Mouse (Mus musculus) lung, postnatal 36 days (tissue): ENCODE data around the gene Paqr7.
A peak's percentile ranks its signal among the peaks of the same experiment; 100 is the strongest.
"Not testable (repeated sequence)": the region's sequence is repeated elsewhere in the genome, so short reads cannot be mapped to it uniquely, and the experiment has no call there.

ENCODE experiments used
- DNase-seq: peaks from one replicate; pipeline ENCODE4 v3.0.0; 2022; ENCODE audit warnings: mixed read lengths

Gene Paqr7

GRCm38 (mm10) chr4:134474240-134474639 is 22.3 kb upstream of the Paqr7 start:
- DNase-seq = no peak

GRCm38 (mm10) chr4:134476899-134477298 is 19.6 kb upstream of the Paqr7 start:
- DNase-seq = peak; percentile 51

GRCm38 (mm10) chr4:134478031-134478430 is 18.5 kb upstream of the Paqr7 start:
- DNase-seq = peak; percentile 93

- no peak for DNase-seq
These were observed 16.7 kb upstream of the Paqr7 start for GRCm38 (mm10) chr4:134479839-134480238.

- peak; percentile 95 for DNase-seq
These were observed 15.6 kb upstream of the Paqr7 start for GRCm38 (mm10) chr4:134480864-134481263.

GRCm38 (mm10) chr4:134481270-134481669 is 15.2 kb upstream of the Paqr7 start:
- DNase-seq = no peak

GRCm38 (mm10) chr4:134482442-134482841 is 14.1 kb upstream of the Paqr7 start:
- no peak for DNase-seq

GRCm38 (mm10) chr4:134483078-134483688 is 13.3 kb upstream of the Paqr7 start:
- no peak for DNase-seq

- DNase-seq = peak; percentile 39
These were observed 12.8 kb upstream of the Paqr7 start for GRCm38 (mm10) chr4:134483696-134484095.

GRCm38 (mm10) chr4:134484231-134484630 is 12.3 kb upstream of the Paqr7 start:
- DNase-seq = no peak

GRCm38 (mm10) chr4:134485151-134485900 is 11.2 kb upstream of the Paqr7 start:
- DNase-seq = no peak

GRCm38 (mm10) chr4:134488211-134488610 is 8.3 kb upstream of the Paqr7 start:
- DNase-seq = peak; percentile 72

GRCm38 (mm10) chr4:134489986-134490665 is 6.4 kb upstream of the Paqr7 start:
- no peak for DNase-seq

GRCm38 (mm10) chr4:134491716-134492115 is 4.8 kb upstream of the Paqr7 start:
- DNase-seq = no peak

GRCm38 (mm10) chr4:134494161-134494560 is 2.3 kb upstream of the Paqr7 start:
- not testable (repeated sequence) for DNase-seq

GRCm38 (mm10) chr4:134494780-134495545 is 1.5 kb upstream of the Paqr7 start:
- DNase-seq = peak; percentile 89

GRCm38 (mm10) chr4:134495546-134495923 is 962 bp upstream of the Paqr7 start:
- DNase-seq = peak; percentile 67

- no peak for DNase-seq
These were observed 726 bp downstream of the Paqr7 start for GRCm38 (mm10) chr4:134497223-134497622.

GRCm38 (mm10) chr4:134497986-134498731 is 1.7 kb downstream of the Paqr7 start:
- DNase-seq = no peak

- DNase-seq = not testable (repeated sequence)
These were observed 2.5 kb downstream of the Paqr7 start for GRCm38 (mm10) chr4:134498983-134499382.

- no peak for DNase-seq
These were observed 4.6 kb downstream of the Paqr7 start for GRCm38 (mm10) chr4:134501095-134501494.

- DNase-seq = no peak
These were observed 7.3 kb downstream of the Paqr7 start for GRCm38 (mm10) chr4:134503686-134504357.
